Mouse (Mus musculus): ENCODE results near the gene Scrn3. TPM values are rescaled to one million over a fixed set of nuclear protein-coding genes. Genes with fewer than 3 reads are reported as not detected.

The Scrn3 gene
- polyA plus RNA-seq (2014; fragmentation: Nextera tagmentation; extraction: Ambion mirVana): 7.1 and 8.1 TPM in 2 replicates

DNA sequence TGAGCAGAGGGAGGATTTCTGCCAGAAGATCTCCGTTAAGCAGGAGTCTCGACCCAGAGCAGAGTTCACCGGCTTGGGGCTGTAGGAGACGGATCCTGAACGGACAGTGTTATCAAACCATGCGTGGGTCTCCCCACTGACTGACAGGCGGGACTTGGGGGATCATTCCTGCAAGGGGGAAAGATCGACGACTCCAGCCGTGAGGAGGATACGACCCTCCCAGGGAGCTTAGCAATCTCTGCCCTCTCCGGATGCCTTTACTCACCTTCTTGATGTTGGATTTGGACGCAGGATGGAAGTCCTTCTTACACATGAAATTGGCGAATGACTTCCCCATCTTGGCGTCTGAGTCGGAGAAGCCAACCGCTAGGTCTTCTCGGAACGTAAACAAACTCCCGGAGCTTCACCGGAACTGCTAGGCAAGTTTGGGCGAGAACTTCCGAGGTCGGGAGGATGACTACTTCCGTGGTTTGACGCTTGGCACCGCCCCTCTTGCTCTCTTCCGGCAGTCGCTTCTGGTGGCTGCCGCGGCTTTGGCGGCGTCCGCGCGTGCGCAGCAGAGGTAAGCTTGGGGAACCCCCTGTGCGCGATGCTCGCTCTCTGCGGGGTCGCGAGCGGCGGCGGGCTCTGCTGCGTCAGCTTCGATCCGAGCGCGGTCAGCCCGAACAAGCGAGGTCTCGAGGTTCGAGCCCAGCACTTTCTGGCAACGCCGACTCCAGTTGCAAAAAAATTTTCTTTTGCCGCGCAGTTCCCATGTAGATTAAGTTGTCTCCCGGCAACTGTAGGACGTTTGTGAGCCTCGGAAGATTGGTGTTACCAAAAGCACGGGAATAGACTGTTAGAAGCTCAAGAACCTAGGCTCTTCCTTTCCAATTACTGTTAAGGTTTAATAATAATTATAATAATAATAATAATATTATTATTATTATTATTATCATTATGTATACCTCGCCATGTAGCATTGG lies at the start of gene Scrn3, which contains the start of gene Cir1:
Scrn3 (plus strand) TSS at position 450 of the 965 bp plus-strand sequence.
Cir1 (minus strand) TSS at position 550 of the 965 bp plus-strand sequence.
- WGBS: 1% methylated on average over 64 of the region's 64 CpGs
- H3K9me3 ChIP-seq (ENCODE audit: control insufficient read depth, low read length): no peaks in the 10 kb centered on the region
- peak within 1 kb of the TSS; percentile 62 for H3K4me3 ChIP-seq (ENCODE audit: low read depth, low read length)
- H3K9ac ChIP-seq (replicated peaks; ENCODE audit: low read depth, low read length): peak within 1 kb of the TSS; percentile 65
- H3K27ac ChIP-seq (ENCODE audit: low read depth, low read length): peak within 1 kb of the TSS; percentile 79; the same call in 1 of the 2 replicates
- peaks cover 7% of the 10 kb centered on the region for H3K36me3 ChIP-seq (ENCODE audit: control insufficient read depth, insufficient read depth, low read length)
- H3K27me3 ChIP-seq (ENCODE audit: control insufficient read depth, insufficient read depth, low read length): no peaks in the 10 kb centered on the region
- ATAC-seq (ENCODE audit: low read depth): peak; percentile 98
- peak within 1 kb of the TSS; percentile 88 for H3K4me2 ChIP-seq (ENCODE audit: low read depth, low read length)
- peaks cover 8% of the 10 kb centered on the region; the same call in 1 of the 2 replicates for H3K4me1 ChIP-seq (ENCODE audit: control insufficient read depth, insufficient read depth, low read length)

DNA sequence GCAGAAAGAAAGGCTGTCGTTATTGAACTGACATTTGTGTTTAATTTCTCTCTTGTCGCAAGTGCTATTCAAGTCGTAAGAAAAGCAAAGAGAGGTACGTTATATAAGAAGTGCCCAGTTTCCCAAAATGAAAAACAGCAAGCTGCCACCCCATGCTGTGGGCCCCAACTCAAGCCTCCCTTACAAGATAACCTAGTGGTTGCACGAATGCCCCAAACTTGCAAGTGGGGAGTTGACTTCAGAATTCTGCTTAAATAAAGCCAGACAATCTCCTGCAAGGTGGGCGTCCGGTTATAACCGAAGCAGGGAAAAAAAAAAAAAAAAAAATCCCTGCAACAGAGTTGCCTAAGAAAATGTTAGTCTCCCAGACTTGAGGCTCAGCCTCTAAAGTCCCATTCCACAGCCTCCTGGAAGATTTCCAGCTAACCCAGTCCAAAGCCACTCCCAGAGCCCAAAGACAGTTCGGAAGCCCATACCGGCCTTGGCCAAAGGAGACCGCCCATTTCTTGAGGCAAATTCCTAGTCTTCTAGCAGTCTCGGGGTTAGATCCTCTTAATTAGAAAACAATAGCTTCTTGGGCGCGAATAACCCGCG lies 49.1 kb upstream of the Scrn3 start:
- Histone ChIP-seq H3K4me1 (ENCODE audit: control insufficient read depth, insufficient read depth, low read length) (peaks cover 4% of the 10 kb centered on the region; the same call in 1 of the 2 replicates), H3K4me3 (ENCODE audit: low read depth, low read length) (peak overlapping the region; percentile 25), H3K4me2 (ENCODE audit: low read depth, low read length) (peak overlapping the region; percentile 45), H3K9me3 (ENCODE audit: control insufficient read depth, low read length) (no peaks in the 10 kb centered on the region), H3K27ac (ENCODE audit: low read depth, low read length) (no peak overlapping the region), H3K36me3 (ENCODE audit: control insufficient read depth, insufficient read depth, low read length) (no peaks in the 10 kb centered on the region), H3K27me3 (ENCODE audit: control insufficient read depth, insufficient read depth, low read length) (peaks cover 54% of the 10 kb centered on the region), H3K9ac (replicated peaks; ENCODE audit: low read depth, low read length) (no peak overlapping the region)
- 7% methylated on average over 16 of the region's 16 CpGs for WGBS
- no peak for ATAC-seq (ENCODE audit: low read depth)

- Histone ChIP-seq H3K9ac (replicated peaks; ENCODE audit: low read depth, low read length) (no peak overlapping the region), H3K27ac (ENCODE audit: low read depth, low read length) (no peak overlapping the region), H3K36me3 (ENCODE audit: control insufficient read depth, insufficient read depth, low read length) (no peaks in the 10 kb centered on the region), H3K4me2 (ENCODE audit: low read depth, low read length) (peak overlapping the region; percentile 45), H3K4me3 (ENCODE audit: low read depth, low read length) (peak overlapping the region; percentile 25), H3K4me1 (ENCODE audit: control insufficient read depth, insufficient read depth, low read length) (peaks cover 4% of the 10 kb centered on the region; the same call in 1 of the 2 replicates), H3K27me3 (ENCODE audit: control insufficient read depth, insufficient read depth, low read length) (peaks cover 58% of the 10 kb centered on the region), H3K9me3 (ENCODE audit: control insufficient read depth, low read length) (no peaks in the 10 kb centered on the region)
- ATAC-seq (ENCODE audit: low read depth): no peak; the same call in 1 of the 2 replicates
- WGBS: 2% methylated on average over 38 of the region's 38 CpGs
Observed at GRCm38 (mm10) chr2:73263794-73264610, 48.4 kb upstream of the Scrn3 start.

- 6% methylated on average over 11 of the region's 11 CpGs for WGBS
- Histone ChIP-seq H3K4me3 (ENCODE audit: low read depth, low read length) (no peak overlapping the region), H3K4me1 (ENCODE audit: control insufficient read depth, insufficient read depth, low read length) (peaks cover 4% of the 10 kb centered on the region; the same call in 1 of the 2 replicates), H3K9ac (replicated peaks; ENCODE audit: low read depth, low read length) (no peak overlapping the region), H3K36me3 (ENCODE audit: control insufficient read depth, insufficient read depth, low read length) (no peaks in the 10 kb centered on the region), H3K4me2 (ENCODE audit: low read depth, low read length) (peak overlapping the region; percentile 45; the same call in 1 of the 2 replicates), H3K9me3 (ENCODE audit: control insufficient read depth, low read length) (no peaks in the 10 kb centered on the region), H3K27ac (ENCODE audit: low read depth, low read length) (no peak overlapping the region), H3K27me3 (ENCODE audit: control insufficient read depth, insufficient read depth, low read length) (peaks cover 62% of the 10 kb centered on the region)
- ATAC-seq (ENCODE audit: low read depth): no peak
Observed at GRCm38 (mm10) chr2:73264611-73265195, 47.7 kb upstream of the Scrn3 start.

DNA sequence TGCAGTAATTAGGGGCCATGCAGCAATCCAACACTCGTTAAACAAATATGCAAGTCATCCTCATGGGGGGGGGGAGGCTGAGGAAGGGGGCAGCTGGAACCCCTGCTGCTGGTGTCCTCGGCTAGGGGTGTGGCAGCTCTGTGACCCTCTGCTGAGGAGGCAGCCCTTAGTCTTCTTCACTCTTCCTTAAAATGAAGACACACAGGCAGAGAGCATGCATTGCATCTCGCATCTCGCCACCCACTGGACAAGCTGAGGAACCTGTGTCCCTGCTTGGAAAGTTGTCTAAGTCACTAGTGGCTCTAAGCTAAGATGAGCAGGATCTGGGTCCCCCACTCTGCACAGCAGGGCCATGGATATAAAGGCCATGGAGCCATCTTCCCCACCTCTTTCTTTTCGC lies 46.4 kb upstream of the Scrn3 start:
- Histone ChIP-seq H3K27ac (ENCODE audit: low read depth, low read length) (no peak overlapping the region), H3K9me3 (ENCODE audit: control insufficient read depth, low read length) (no peaks in the 10 kb centered on the region), H3K27me3 (ENCODE audit: control insufficient read depth, insufficient read depth, low read length) (peaks cover 73% of the 10 kb centered on the region), H3K4me3 (ENCODE audit: low read depth, low read length) (no peak overlapping the region), H3K9ac (replicated peaks; ENCODE audit: low read depth, low read length) (no peak overlapping the region), H3K4me1 (ENCODE audit: control insufficient read depth, insufficient read depth, low read length) (peaks cover 4% of the 10 kb centered on the region; the same call in 1 of the 2 replicates), H3K4me2 (ENCODE audit: low read depth, low read length) (no peak overlapping the region), H3K36me3 (ENCODE audit: control insufficient read depth, insufficient read depth, low read length) (no peaks in the 10 kb centered on the region)
- WGBS: 3% methylated on average over 5 of the region's 5 CpGs
- no peak for ATAC-seq (ENCODE audit: low read depth)

DNA sequence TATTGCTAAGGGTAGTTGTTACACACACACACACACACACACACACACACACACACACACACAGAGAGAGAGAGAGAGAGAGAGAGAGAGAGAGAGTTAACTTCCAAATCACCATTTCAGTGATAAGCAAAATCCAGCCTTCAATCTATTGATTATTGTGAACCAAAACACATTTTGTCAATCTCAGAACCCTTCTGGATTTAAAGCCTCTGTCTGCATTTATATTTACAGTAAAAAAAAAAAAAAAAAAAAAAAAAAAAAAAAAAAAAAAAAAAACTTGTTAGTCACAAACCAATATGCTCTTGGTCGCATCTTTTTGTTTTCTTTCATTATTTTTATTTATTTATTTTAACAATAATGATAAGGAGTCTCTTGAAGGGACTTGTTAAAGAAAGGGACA lies 45.8 kb upstream of the Scrn3 start:
- no peak overlapping the region for H3K4me2 ChIP-seq (ENCODE audit: low read depth, low read length)
- H3K36me3 ChIP-seq (ENCODE audit: control insufficient read depth, insufficient read depth, low read length): no peaks in the 10 kb centered on the region
- no peaks in the 10 kb centered on the region for H3K9me3 ChIP-seq (ENCODE audit: control insufficient read depth, low read length)
- no peak for ATAC-seq (ENCODE audit: low read depth)
- no peak overlapping the region for H3K4me3 ChIP-seq (ENCODE audit: low read depth, low read length)
- peaks cover 4% of the 10 kb centered on the region; the same call in 1 of the 2 replicates for H3K4me1 ChIP-seq (ENCODE audit: control insufficient read depth, insufficient read depth, low read length)
- H3K9ac ChIP-seq (replicated peaks; ENCODE audit: low read depth, low read length): no peak overlapping the region
- H3K27ac ChIP-seq (ENCODE audit: low read depth, low read length): no peak overlapping the region
- H3K27me3 ChIP-seq (ENCODE audit: control insufficient read depth, insufficient read depth, low read length): peaks cover 79% of the 10 kb centered on the region
- WGBS: 39% methylated on average over 1 of the region's 1 CpGs

GRCm38 (mm10) chr2:73267231-73267630 lies 45.2 kb upstream of the Scrn3 start:
- 15% methylated on average over 3 of the region's 3 CpGs for WGBS
- Histone ChIP-seq H3K4me3 (ENCODE audit: low read depth, low read length) (no peak overlapping the region), H3K4me2 (ENCODE audit: low read depth, low read length) (no peak overlapping the region), H3K36me3 (ENCODE audit: control insufficient read depth, insufficient read depth, low read length) (no peaks in the 10 kb centered on the region), H3K27me3 (ENCODE audit: control insufficient read depth, insufficient read depth, low read length) (peaks cover 78% of the 10 kb centered on the region), H3K27ac (ENCODE audit: low read depth, low read length) (no peak overlapping the region), H3K4me1 (ENCODE audit: control insufficient read depth, insufficient read depth, low read length) (peaks cover 7% of the 10 kb centered on the region; the same call in 1 of the 2 replicates), H3K9ac (replicated peaks; ENCODE audit: low read depth, low read length) (no peak overlapping the region), H3K9me3 (ENCODE audit: control insufficient read depth, low read length) (no peaks in the 10 kb centered on the region)
- no peak for ATAC-seq (ENCODE audit: low read depth)

DNA sequence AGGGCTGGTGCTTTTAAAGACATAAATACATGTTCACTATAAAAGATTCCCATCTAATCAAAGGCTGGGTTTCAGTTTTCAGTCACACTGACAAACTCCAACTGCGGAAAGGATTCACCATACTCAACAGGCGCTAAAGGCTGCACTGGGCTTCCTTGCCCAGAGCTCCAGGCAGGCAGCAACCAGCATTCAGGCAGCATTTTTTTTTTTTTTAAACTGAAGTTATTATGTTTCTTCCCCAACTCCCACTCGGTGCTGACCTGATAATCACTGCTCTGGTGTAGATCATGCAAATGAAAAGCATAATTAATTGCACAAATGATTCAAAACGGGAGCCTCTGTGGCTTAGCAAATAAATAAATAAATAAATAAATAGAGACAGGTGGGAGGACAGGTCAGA lies 44.6 kb upstream of the Scrn3 start:
- H3K9me3 ChIP-seq (ENCODE audit: control insufficient read depth, low read length): no peaks in the 10 kb centered on the region
- no peak overlapping the region for H3K27ac ChIP-seq (ENCODE audit: low read depth, low read length)
- WGBS: 1% methylated on average over 4 of the region's 4 CpGs
- no peak for ATAC-seq (ENCODE audit: low read depth)
- H3K4me3 ChIP-seq (ENCODE audit: low read depth, low read length): no peak overlapping the region
- no peak overlapping the region for H3K9ac ChIP-seq (replicated peaks; ENCODE audit: low read depth, low read length)
- peaks cover 8% of the 10 kb centered on the region; the same call in 1 of the 2 replicates for H3K4me1 ChIP-seq (ENCODE audit: control insufficient read depth, insufficient read depth, low read length)
- no peaks in the 10 kb centered on the region for H3K36me3 ChIP-seq (ENCODE audit: control insufficient read depth, insufficient read depth, low read length)
- H3K27me3 ChIP-seq (ENCODE audit: control insufficient read depth, insufficient read depth, low read length): peaks cover 74% of the 10 kb centered on the region
- H3K4me2 ChIP-seq (ENCODE audit: low read depth, low read length): no peak overlapping the region
